Mouse (Mus musculus): Measurements from ENCODE around the gene Itm2b. TPM values are rescaled to one million over a fixed set of nuclear protein-coding genes. Genes with fewer than 3 reads are reported as not detected.

Itm2b gene
- total and polyA plus RNA-seq, 3 experiments: 104 to 523 (median 507) TPM

DNA sequence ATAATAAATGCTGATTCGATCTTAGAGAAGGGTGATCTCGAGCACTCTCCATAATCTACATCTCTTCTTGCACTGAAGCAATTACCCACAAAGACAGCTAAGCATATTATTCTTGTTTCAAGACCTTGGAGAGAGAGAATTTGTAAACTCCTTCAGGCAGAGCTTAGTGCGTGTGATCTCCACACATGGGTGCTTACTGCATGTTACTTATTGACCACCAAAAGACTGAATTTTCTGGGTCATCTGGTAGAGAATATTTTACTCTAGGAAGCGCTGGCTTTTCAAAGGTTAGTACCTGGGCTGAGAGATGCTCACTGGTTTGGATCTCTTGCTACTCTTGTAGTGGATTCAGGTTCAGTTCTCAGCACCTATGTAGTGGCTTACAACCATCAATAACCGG is 34.0 kb downstream of the Itm2b start:
- Histone ChIP-seq H3K36me3 (replicated peaks) (peaks cover 36% of the 10 kb centered on the region), H3K27me3 (ENCODE audit: insufficient read depth, low read length) (no peaks in the 10 kb centered on the region), H3K9me3 (replicated peaks) (no peaks in the 10 kb centered on the region), H3K4me1 (ENCODE audit: insufficient read depth, low read depth, low read length) (peaks cover 14% of the 10 kb centered on the region), H3K4me3 (ENCODE audit: low read depth, low read length) (no peak overlapping the region)
- DNase-seq (ENCODE audit: low spot score): no peak
- ATAC-seq (ENCODE audit: extremely low read depth, insufficient number of reproducible peaks, low FRiP score, poor library complexity, severe bottlenecking): no peak
- TF ChIP-seq POLR2AphosphoS5 (IDR thresholded peaks at IDR 0.05; ENCODE audit: insufficient replicate concordance, low read depth, low read length) (no peak), GATA2 (IDR thresholded peaks at IDR 0.05; ENCODE audit: borderline replicate concordance, low read depth, low read length) (no peak), GATA1 (IDR thresholded peaks at IDR 0.05; ENCODE audit: borderline replicate concordance, low read length) (no peak), CTCF (IDR thresholded peaks at IDR 0.05; ENCODE audit: low read depth, low read length) (no peak), TAL1 (conservative IDR thresholded peaks at IDR 0.05; ENCODE audit: low read depth, low read length) (no peak)

GRCm38 (mm10) chr14:73350029-73350428 is 35.1 kb downstream of the Itm2b start:
- H3K27me3 ChIP-seq (ENCODE audit: insufficient read depth, low read length): no peaks in the 10 kb centered on the region
- H3K4me1 ChIP-seq (ENCODE audit: insufficient read depth, low read depth, low read length): peaks cover 14% of the 10 kb centered on the region
- H3K9me3 ChIP-seq (replicated peaks): no peaks in the 10 kb centered on the region; the same call in 1 of the 2 replicates
- peaks cover 25% of the 10 kb centered on the region for H3K36me3 ChIP-seq (replicated peaks)
- ATAC-seq (ENCODE audit: extremely low read depth, insufficient number of reproducible peaks, low FRiP score, poor library complexity, severe bottlenecking) (no peak), DNase-seq (ENCODE audit: low spot score) (no peak)
- no peak overlapping the region for H3K4me3 ChIP-seq (ENCODE audit: low read depth, low read length)
- TF ChIP-seq TAL1 (conservative IDR thresholded peaks at IDR 0.05; ENCODE audit: low read depth, low read length) (no peak), POLR2AphosphoS5 (IDR thresholded peaks at IDR 0.05; ENCODE audit: insufficient replicate concordance, low read depth, low read length) (no peak), GATA1 (IDR thresholded peaks at IDR 0.05; ENCODE audit: borderline replicate concordance, low read length) (no peak), CTCF (IDR thresholded peaks at IDR 0.05; ENCODE audit: low read depth, low read length) (no peak), GATA2 (IDR thresholded peaks at IDR 0.05; ENCODE audit: borderline replicate concordance, low read depth, low read length) (no peak)

DNA sequence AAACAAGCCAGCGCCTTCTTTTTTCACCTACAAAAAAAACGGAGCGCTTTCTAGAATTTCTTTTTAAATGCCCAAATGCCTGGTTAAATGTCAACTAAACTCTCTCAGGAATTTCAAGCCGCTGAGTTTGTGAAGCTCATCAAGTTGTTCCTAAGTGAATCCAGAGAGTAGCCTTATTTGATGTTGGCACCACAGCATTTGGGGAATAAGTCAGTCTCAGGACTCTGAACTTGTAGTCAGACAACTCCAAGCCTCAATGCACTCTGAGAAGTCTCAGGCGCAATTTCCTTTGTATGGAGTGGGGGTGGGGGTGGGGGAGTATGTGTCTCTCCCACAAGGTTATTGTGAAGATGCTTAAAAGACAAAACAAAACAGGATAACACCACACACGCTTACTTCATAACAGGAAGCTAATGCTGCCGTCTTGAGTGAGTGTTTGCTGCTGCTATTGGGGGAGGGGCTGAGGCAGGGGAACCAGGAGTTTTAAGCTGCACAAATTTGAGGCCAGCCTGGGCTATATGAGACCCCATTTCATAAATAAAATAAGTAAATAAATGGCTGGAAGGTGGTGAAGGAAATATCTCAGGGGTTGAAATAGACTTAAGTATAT is 35.9 kb downstream of the Itm2b start:
- no peak for ATAC-seq (ENCODE audit: extremely low read depth, insufficient number of reproducible peaks, low FRiP score, poor library complexity, severe bottlenecking)
- no peak for DNase-seq (ENCODE audit: low spot score)
- H3K27me3 ChIP-seq (ENCODE audit: insufficient read depth, low read length): no peaks in the 10 kb centered on the region
- peaks cover 20% of the 10 kb centered on the region for H3K36me3 ChIP-seq (replicated peaks)
- no peaks in the 10 kb centered on the region; the same call in 1 of the 2 replicates for H3K9me3 ChIP-seq (replicated peaks)
- TF ChIP-seq CTCF (IDR thresholded peaks at IDR 0.05; ENCODE audit: low read depth, low read length): no peak
- no peak overlapping the region for H3K4me3 ChIP-seq (ENCODE audit: low read depth, low read length)
- peaks cover 14% of the 10 kb centered on the region for H3K4me1 ChIP-seq (ENCODE audit: insufficient read depth, low read depth, low read length)

- peaks cover 20% of the 10 kb centered on the region for H3K4me1 ChIP-seq (ENCODE audit: insufficient read depth, low read depth, low read length)
- ATAC-seq (ENCODE audit: extremely low read depth, insufficient number of reproducible peaks, low FRiP score, poor library complexity, severe bottlenecking): no peak
- H3K36me3 ChIP-seq (replicated peaks): peaks cover 4% of the 10 kb centered on the region
- no peak for TF ChIP-seq POLR2AphosphoS5 (IDR thresholded peaks at IDR 0.05; ENCODE audit: insufficient replicate concordance, low read depth, low read length)
- TF ChIP-seq CTCF (IDR thresholded peaks at IDR 0.05; ENCODE audit: low read depth, low read length): no peak
- TF ChIP-seq GATA1 (IDR thresholded peaks at IDR 0.05; ENCODE audit: borderline replicate concordance, low read length): no peak
- no peak for TF ChIP-seq TAL1 (conservative IDR thresholded peaks at IDR 0.05; ENCODE audit: low read depth, low read length)
- no peak for TF ChIP-seq GATA2 (IDR thresholded peaks at IDR 0.05; ENCODE audit: borderline replicate concordance, low read depth, low read length)
- no peak for DNase-seq (ENCODE audit: low spot score)
- H3K9me3 ChIP-seq (replicated peaks): no peaks in the 10 kb centered on the region; the same call in 1 of the 2 replicates
- H3K27me3 ChIP-seq (ENCODE audit: insufficient read depth, low read length): no peaks in the 10 kb centered on the region
- no peak overlapping the region for H3K4me3 ChIP-seq (ENCODE audit: low read depth, low read length)
Measured at GRCm38 (mm10) chr14:73347302-73347701, 37.8 kb downstream of the Itm2b start.

DNA sequence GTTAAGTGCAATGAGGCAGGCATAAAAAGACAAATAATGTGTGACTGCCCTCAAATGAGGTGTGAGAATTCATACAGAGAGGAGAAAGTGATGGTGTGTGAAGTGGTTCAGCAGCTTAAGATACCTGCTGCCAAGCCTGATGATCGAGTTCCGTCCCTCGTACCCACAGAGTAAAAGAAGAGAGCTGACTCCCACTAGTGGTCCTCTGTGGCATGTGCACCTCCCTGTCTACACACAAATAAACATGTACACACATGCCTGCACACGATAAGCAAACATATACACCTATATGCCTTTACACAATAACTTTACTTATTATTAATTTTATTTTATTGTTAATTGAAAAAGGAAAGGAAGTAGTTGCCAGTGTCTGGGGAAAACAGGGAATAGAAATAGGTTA is 39.5 kb downstream of the Itm2b start:
- TF ChIP-seq GATA2 (IDR thresholded peaks at IDR 0.05; ENCODE audit: borderline replicate concordance, low read depth, low read length) (no peak), POLR2AphosphoS5 (IDR thresholded peaks at IDR 0.05; ENCODE audit: insufficient replicate concordance, low read depth, low read length) (no peak), GATA1 (IDR thresholded peaks at IDR 0.05; ENCODE audit: borderline replicate concordance, low read length) (no peak), TAL1 (conservative IDR thresholded peaks at IDR 0.05; ENCODE audit: low read depth, low read length) (no peak), CTCF (IDR thresholded peaks at IDR 0.05; ENCODE audit: low read depth, low read length) (no peak)
- Histone ChIP-seq H3K27me3 (ENCODE audit: insufficient read depth, low read length) (no peaks in the 10 kb centered on the region), H3K4me1 (ENCODE audit: insufficient read depth, low read depth, low read length) (peaks cover 20% of the 10 kb centered on the region), H3K36me3 (replicated peaks) (no peaks in the 10 kb centered on the region), H3K4me3 (ENCODE audit: low read depth, low read length) (no peak overlapping the region), H3K9me3 (replicated peaks) (no peaks in the 10 kb centered on the region; the same call in 1 of the 2 replicates)
- ATAC-seq (ENCODE audit: extremely low read depth, insufficient number of reproducible peaks, low FRiP score, poor library complexity, severe bottlenecking) (no peak), DNase-seq (ENCODE audit: low spot score) (no peak)

DNA sequence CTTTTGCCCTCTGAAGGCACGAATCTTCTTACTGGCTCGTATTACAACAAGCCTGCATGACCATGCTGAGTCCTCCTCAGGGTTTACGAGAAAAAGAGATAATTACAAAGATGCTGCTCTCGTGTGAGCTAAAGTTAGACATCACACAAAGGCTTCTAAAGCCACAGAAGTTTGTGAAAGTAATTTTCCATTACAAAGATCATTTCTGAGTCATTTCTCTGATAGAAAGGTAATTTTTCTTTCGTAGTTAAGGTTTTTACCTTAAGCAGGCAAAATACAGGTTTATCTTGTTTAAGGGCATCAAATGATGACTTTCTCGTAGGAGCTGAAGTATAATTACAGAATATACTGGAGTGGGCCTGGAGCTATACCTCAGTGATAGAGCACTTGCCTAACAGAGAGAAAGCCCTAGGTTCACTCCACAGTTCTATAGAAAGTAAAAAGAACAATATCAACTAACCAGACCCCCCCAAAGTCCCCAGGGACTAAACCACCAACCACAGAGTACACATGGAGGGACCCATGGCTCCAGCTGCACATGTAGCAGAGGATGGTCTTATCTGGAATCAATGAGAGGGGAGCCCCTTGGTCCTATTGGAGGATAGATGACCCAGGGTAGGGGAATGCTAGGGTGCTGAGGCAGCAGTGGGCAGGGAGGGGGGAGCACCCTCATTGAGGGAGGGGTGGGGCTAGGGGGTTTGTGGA is 44.9 kb downstream of the Itm2b start:
- Histone ChIP-seq H3K27me3 (ENCODE audit: insufficient read depth, low read length) (peaks cover 8% of the 10 kb centered on the region), H3K9me3 (replicated peaks) (no peaks in the 10 kb centered on the region), H3K4me3 (ENCODE audit: low read depth, low read length) (no peak overlapping the region), H3K36me3 (replicated peaks) (no peaks in the 10 kb centered on the region), H3K4me1 (ENCODE audit: insufficient read depth, low read depth, low read length) (peaks cover 20% of the 10 kb centered on the region)
- ATAC-seq (ENCODE audit: extremely low read depth, insufficient number of reproducible peaks, low FRiP score, poor library complexity, severe bottlenecking) (no peak), DNase-seq (ENCODE audit: low spot score) (no peak)
- no peak for TF ChIP-seq GATA1 (IDR thresholded peaks at IDR 0.05; ENCODE audit: borderline replicate concordance, low read length)
- no peak for TF ChIP-seq GATA2 (IDR thresholded peaks at IDR 0.05; ENCODE audit: borderline replicate concordance, low read depth, low read length)
- TF ChIP-seq CTCF (IDR thresholded peaks at IDR 0.05; ENCODE audit: low read depth, low read length): no peak
- TF ChIP-seq TAL1 (conservative IDR thresholded peaks at IDR 0.05; ENCODE audit: low read depth, low read length): no peak
- TF ChIP-seq POLR2AphosphoS5 (IDR thresholded peaks at IDR 0.05; ENCODE audit: insufficient replicate concordance, low read depth, low read length): no peak
